In genomic region chr6:100980156-100980555, GRCm38 (mm10) we compare ENCODE assay signal across 11 mouse cellular contexts.
"Had no signal": no experiment of that assay in that cellular context is flagged by ENCODE, and none has a peak within 500 bp of the region (broad histone marks: within the 10 kb centered on the region; RNA-seq: fewer than 3 reads in every experiment).

No protein-coding gene starts in this region.

- DNase-seq: kidney, adult 2 months; kidney, postnatal 36 days; left cerebral cortex, postnatal 4 days; liver, postnatal 0 days; lung, postnatal 10 days; lung, postnatal 4 days; retina, postnatal 1 day; right cerebral cortex, postnatal 25 days; spleen, adult 18-20 months; thymus, adult 18-20 months; thymus, postnatal 36 days had no signal
